Mouse (Mus musculus) small intestine, adult 10 weeks (tissue): ENCODE data around the gene Zbtb8a. TPM values are rescaled to one million over a fixed set of nuclear protein-coding genes. Genes with fewer than 3 reads are reported as not detected.

Experiments
- polyA plus RNA-seq: library from polyadenylated mRNA; stranded (reverse); fragments of 350-450 nt; fragmentation: Illumina TruSeq; extraction: RNeasy Lipid Tissue Mini Kit (QIAGEN cat#74804); gene quantifications from one replicate; pipeline ENCODE4 v1.2.3, GENCODE M21; 2014; ENCODE audit warnings: low replicate concordance

The Zbtb8a gene
- polyA plus RNA-seq: 1.1 TPM

DNA sequence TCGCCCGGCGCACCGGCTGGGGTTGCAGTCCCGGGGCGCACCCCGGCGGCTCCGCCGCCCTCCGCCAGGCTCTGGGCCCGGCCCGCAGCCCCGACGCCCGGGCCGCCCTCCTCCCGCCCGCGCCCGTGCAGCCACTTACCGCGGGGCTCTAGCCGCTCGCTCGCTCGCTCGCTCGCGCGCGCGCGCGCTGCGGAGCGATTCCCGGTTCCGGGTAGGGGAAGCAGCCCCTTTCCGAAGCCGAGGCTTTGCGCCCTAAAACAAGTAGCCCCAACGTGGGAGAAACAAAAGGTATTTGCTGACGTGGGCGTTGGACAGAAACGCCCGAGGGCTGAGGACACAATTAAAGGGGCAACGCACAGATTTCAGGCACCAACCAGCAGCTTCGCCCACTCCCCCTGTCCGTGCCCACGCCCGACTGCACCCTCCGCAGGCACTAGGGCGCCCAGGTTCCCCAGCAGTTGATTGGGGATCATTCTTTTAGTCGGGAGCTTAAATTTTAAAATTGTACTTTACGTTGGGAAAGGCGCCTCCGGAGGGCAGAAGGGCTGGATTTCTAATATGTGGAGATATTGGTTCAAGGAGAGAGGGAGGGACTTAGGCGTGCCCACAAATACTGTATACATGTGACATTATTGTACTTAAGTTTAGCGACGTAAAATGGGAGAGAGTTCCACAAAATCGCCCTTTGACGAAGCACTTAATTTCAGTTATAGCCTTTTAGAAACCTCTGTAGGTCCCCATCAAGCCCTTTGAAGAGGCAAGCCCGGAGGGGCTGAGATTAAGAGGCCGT is at the start of gene Zbtb8a:
Gene Zbtb8a (minus strand): TSS at position 516 of the 790 bp plus-strand sequence.

GRCm38 (mm10) chr4:129335216-129336074 is 42.5 kb downstream of the Zbtb8a start, which contains the start of the genes Rbbp4 and Zbtb8os:
Gene Rbbp4 (minus strand): TSS chr4:129335370.
Gene Zbtb8os (plus strand): TSS chr4:129335695.

Other genes with a start within 250 kb of the Zbtb8a start
- 0.30 TPM for gene Fndc5, start 241.1 kb downstream of the Zbtb8a start, polyA plus RNA-seq
- 28.5 TPM for gene S100pbp, start 188.4 kb downstream of the Zbtb8a start, polyA plus RNA-seq
- 1.4 TPM for gene Yars, start 188.4 kb downstream of the Zbtb8a start, polyA plus RNA-seq
- 14.3 TPM for gene C77080, start 116.7 kb downstream of the Zbtb8a start, polyA plus RNA-seq
- gene Sync, start 90.5 kb downstream of the Zbtb8a start, polyA plus RNA-seq: 0.85 TPM
- 118 TPM for gene Rbbp4, start 42.7 kb downstream of the Zbtb8a start, polyA plus RNA-seq
- gene Zbtb8os, start 42.4 kb downstream of the Zbtb8a start, polyA plus RNA-seq: 160 TPM
- gene Zbtb8b, start 62.7 kb upstream of the Zbtb8a start, polyA plus RNA-seq: not detected
- 8.8 TPM for gene Bsdc1, start 83.5 kb upstream of the Zbtb8a start, polyA plus RNA-seq
- gene Tssk3, start 112.9 kb upstream of the Zbtb8a start, polyA plus RNA-seq: not detected
- gene Fam229a, start 113.1 kb upstream of the Zbtb8a start, polyA plus RNA-seq: not detected
- 11.9 TPM for gene Marcksl1, start 135.5 kb upstream of the Zbtb8a start, polyA plus RNA-seq
- gene Hdac1, start 164.6 kb upstream of the Zbtb8a start, polyA plus RNA-seq: 38.7 TPM
- 0.59 TPM for gene Lck, start 195.5 kb upstream of the Zbtb8a start, polyA plus RNA-seq
- gene Fam167b, start 200.4 kb upstream of the Zbtb8a start, polyA plus RNA-seq: not detected
- gene Eif3i, start 222.5 kb upstream of the Zbtb8a start, polyA plus RNA-seq: 7.9 TPM
- gene Tmem234, start 222.6 kb upstream of the Zbtb8a start, polyA plus RNA-seq: 28.2 TPM
- gene Dcdc2b, start 236.1 kb upstream of the Zbtb8a start, polyA plus RNA-seq: not detected
- 5.3 TPM for gene Iqcc, start 241.0 kb upstream of the Zbtb8a start, polyA plus RNA-seq
- gene Ccdc28b, start 245.8 kb upstream of the Zbtb8a start, polyA plus RNA-seq: not detected